Comparison of ENCODE assay signal across 18 mouse cellular contexts in genomic region chr2:79575074-79575473, GRCm38 (mm10).
A peak's percentile ranks its signal among the peaks of the same experiment; 100 is the strongest.
DNase-seq lines count a peak whose midpoint lies in the region; ATAC-seq and TF ChIP-seq lines count a peak whose summit lies in the region.
"Had no signal": no experiment of that assay in that cellular context is flagged by ENCODE, and none has a peak within 500 bp of the region (broad histone marks: within the 10 kb centered on the region; RNA-seq: fewer than 3 reads in every experiment).

No protein-coding gene starts in this region.

- H3K4me2 ChIP-seq in lung, postnatal 0 days (replicated peaks; ENCODE audit: low read depth, low read length) = no peak overlapping the region
- no peak overlapping the region for H3K4me2 ChIP-seq in intestine, embryonic 16.5 days (ENCODE audit: low read depth, low read length)
- no peak overlapping the region for H3K4me2 ChIP-seq in stomach, embryonic 15.5 days
- H3K4me2 ChIP-seq: embryonic facial prominence, embryonic 13.5 days; forebrain, embryonic 12.5 days; heart, embryonic 13.5 days; hindbrain, embryonic 15.5 days had no signal

- DNase-seq in lung, postnatal 0 days (ENCODE audit: low spot score) = peak; percentile 30
- DNase-seq in lung, adult 18-20 months = no peak
- no peak for DNase-seq in frontal cortex, postnatal 36 days (ENCODE audit: low spot score in 2 of 2)
- no peak for DNase-seq in gastrocnemius, postnatal 14 days
- DNase-seq: adrenal gland, adult 2 months; adrenal gland, postnatal 25 days; cerebellum, adult 18-20 months; cerebellum, postnatal 10 days; gastrocnemius, postnatal 25 days; heart, adult 11 months; heart, postnatal 36 days had no signal

- intact Hi-C loops in gastrocnemius, postnatal 14 days (cut with DNase I; ENCODE audit: low total_unique reads) = no loop called here

- no peaks in the 10 kb centered on the region for H3K4me1 ChIP-seq in lung, postnatal 0 days (ENCODE audit: insufficient read depth, low read depth, low read length)
- H3K4me1 ChIP-seq in intestine, embryonic 16.5 days (ENCODE audit: control insufficient read depth, insufficient read depth, low read length) = 0 out of 2 replicates have a peak, but pooled peaks cover 3% of the 10 kb centered on the region
- H3K4me1 ChIP-seq in stomach, embryonic 15.5 days = no peaks in the 10 kb centered on the region; the same call in 1 of the 2 replicates
- H3K4me1 ChIP-seq: forebrain, embryonic 12.5 days; hindbrain, embryonic 15.5 days had no signal

- 0 out of 2 replicates have a peak, but pooled peaks have one; percentile 65 for TF ChIP-seq EP300 in lung, postnatal 0 days (IDR thresholded peaks at IDR 0.05)

- 19% methylated on average over 6 of the region's 6 CpGs for WGBS in lung, postnatal 0 days
- WGBS in intestine, embryonic 16.5 days = 33% methylated on average over 6 of the region's 6 CpGs
- WGBS in stomach, embryonic 15.5 days = 25% methylated on average over 6 of the region's 6 CpGs

- ATAC-seq in lung, postnatal 0 days = no peak; the same call in 1 of the 2 replicates
- ATAC-seq in intestine, embryonic 16.5 days = peak; percentile 46; the same call in 1 of the 2 replicates
- 0 out of 2 replicates have a peak, but pooled peaks have one; percentile 31 for ATAC-seq in stomach, embryonic 15.5 days (ENCODE audit: insufficient read depth, low FRiP score, low read depth)
- ATAC-seq: forebrain, embryonic 16.5 days had no signal

- H3K4me3 ChIP-seq in lung, postnatal 0 days (ENCODE audit: low read depth, low read length) = no peak overlapping the region
- H3K4me3 ChIP-seq in intestine, embryonic 16.5 days (ENCODE audit: low read length) = no peak overlapping the region
- no peak overlapping the region for H3K4me3 ChIP-seq in stomach, embryonic 15.5 days (replicated peaks)
- H3K4me3 ChIP-seq: embryonic facial prominence, embryonic 13.5 days; forebrain, embryonic 12.5 days; heart, embryonic 13.5 days; hindbrain, embryonic 15.5 days had no signal

- H3K27me3 ChIP-seq in lung, postnatal 0 days (replicated peaks; ENCODE audit: insufficient read depth, low read length) = no peaks in the 10 kb centered on the region
- H3K27me3 ChIP-seq in intestine, embryonic 16.5 days (replicated peaks; ENCODE audit: control insufficient read depth, insufficient read depth, low read length) = no peaks in the 10 kb centered on the region
- H3K27me3 ChIP-seq in stomach, embryonic 15.5 days (replicated peaks) = no peaks in the 10 kb centered on the region
- H3K27me3 ChIP-seq: embryonic facial prominence, embryonic 13.5 days; forebrain, embryonic 12.5 days; heart, embryonic 13.5 days; hindbrain, embryonic 15.5 days had no signal

- no peak for TF ChIP-seq CTCF in lung, postnatal 0 days (IDR thresholded peaks at IDR 0.05)

- H3K36me3 ChIP-seq in lung, postnatal 0 days (ENCODE audit: insufficient read depth, low read length) = no peaks in the 10 kb centered on the region
- no peaks in the 10 kb centered on the region for H3K36me3 ChIP-seq in intestine, embryonic 16.5 days (ENCODE audit: control insufficient read depth, insufficient read depth, low read length)
- H3K36me3 ChIP-seq in stomach, embryonic 15.5 days = no peaks in the 10 kb centered on the region
- H3K36me3 ChIP-seq: embryonic facial prominence, embryonic 13.5 days; forebrain, embryonic 12.5 days; heart, embryonic 13.5 days; hindbrain, embryonic 15.5 days had no signal

- no peak overlapping the region for H3K27ac ChIP-seq in lung, postnatal 0 days (ENCODE audit: low read length)
- H3K27ac ChIP-seq in intestine, embryonic 16.5 days (ENCODE audit: low read length) = no peak overlapping the region
- H3K27ac ChIP-seq in stomach, embryonic 15.5 days = no peak overlapping the region
- H3K27ac ChIP-seq: embryonic facial prominence, embryonic 13.5 days; forebrain, embryonic 12.5 days; heart, embryonic 13.5 days; hindbrain, embryonic 15.5 days had no signal

- no peaks in the 10 kb centered on the region for H3K9me3 ChIP-seq in lung, postnatal 0 days (ENCODE audit: low read length)
- no peaks in the 10 kb centered on the region for H3K9me3 ChIP-seq in intestine, embryonic 16.5 days (ENCODE audit: control insufficient read depth, low read length)
- H3K9me3 ChIP-seq in stomach, embryonic 15.5 days = no peaks in the 10 kb centered on the region
- H3K9me3 ChIP-seq: embryonic facial prominence, embryonic 13.5 days; forebrain, embryonic 12.5 days; heart, embryonic 13.5 days; hindbrain, embryonic 15.5 days had no signal

- no peak overlapping the region for H3K9ac ChIP-seq in lung, postnatal 0 days (replicated peaks; ENCODE audit: low read depth)
- H3K9ac ChIP-seq in intestine, embryonic 16.5 days (ENCODE audit: low read depth, low read length) = no peak overlapping the region
- H3K9ac ChIP-seq in stomach, embryonic 15.5 days = no peak overlapping the region
- H3K9ac ChIP-seq: embryonic facial prominence, embryonic 13.5 days; forebrain, embryonic 12.5 days; heart, embryonic 13.5 days; hindbrain, embryonic 15.5 days had no signal
